Mouse (Mus musculus) fibroblast of lung, adult 2 months (primary cell): ENCODE results near the gene Jazf1.
A peak's percentile ranks its signal among the peaks of the same experiment; 100 is the strongest.

Experiments
- DNase-seq: peaks from one replicate; pipeline ENCODE4 v3.0.0-alpha.2; 2011; ENCODE audit warnings: low read depth

The Jazf1 gene

GRCm38 (mm10) chr6:53067989-53068874 lies at the start of gene Jazf1:
TSS of gene Jazf1 (minus strand) at chr6:53068631.
- DNase-seq: no peak

- no peak for DNase-seq
These were observed 49.4 kb upstream of the Jazf1 start for GRCm38 (mm10) chr6:53117855-53118254.

- DNase-seq: no peak
These were observed 18.4 kb upstream of the Jazf1 start for GRCm38 (mm10) chr6:53086879-53087278.

GRCm38 (mm10) chr6:53081241-53081640 lies 12.8 kb upstream of the Jazf1 start:
- DNase-seq: no peak

- DNase-seq: no peak
These were observed 10.2 kb upstream of the Jazf1 start for GRCm38 (mm10) chr6:53078671-53079070.

GRCm38 (mm10) chr6:53071732-53072131 lies 3.3 kb upstream of the Jazf1 start:
- DNase-seq: no peak

- DNase-seq: no peak
These were observed 1.6 kb upstream of the Jazf1 start for GRCm38 (mm10) chr6:53069976-53070575.

- no peak for DNase-seq
These were observed 396 bp upstream of the Jazf1 start for GRCm38 (mm10) chr6:53068875-53069178.

GRCm38 (mm10) chr6:53067446-53067988 lies 914 bp downstream of the Jazf1 start:
- DNase-seq: no peak

- DNase-seq: no peak
These were observed 1.5 kb downstream of the Jazf1 start for GRCm38 (mm10) chr6:53066978-53067377.

- no peak for DNase-seq
These were observed 4.4 kb downstream of the Jazf1 start for GRCm38 (mm10) chr6:53064070-53064469.

GRCm38 (mm10) chr6:53054909-53055308 lies 13.5 kb downstream of the Jazf1 start:
- no peak for DNase-seq

- no peak for DNase-seq
These were observed 22.9 kb downstream of the Jazf1 start for GRCm38 (mm10) chr6:53045501-53045900.

- DNase-seq: no peak
These were observed 30.3 kb downstream of the Jazf1 start for GRCm38 (mm10) chr6:53038176-53038575.

- DNase-seq: no peak
These were observed 33.9 kb downstream of the Jazf1 start for GRCm38 (mm10) chr6:53034362-53035011.

GRCm38 (mm10) chr6:53032730-53033484 lies 35.5 kb downstream of the Jazf1 start:
- no peak for DNase-seq

- DNase-seq: no peak
These were observed 46.4 kb downstream of the Jazf1 start for GRCm38 (mm10) chr6:53022069-53022468.

GRCm38 (mm10) chr6:53021081-53021480 lies 47.4 kb downstream of the Jazf1 start:
- no peak for DNase-seq

GRCm38 (mm10) chr6:53017357-53018205 lies 50.9 kb downstream of the Jazf1 start:
- peak; percentile 60 for DNase-seq

GRCm38 (mm10) chr6:53014460-53015455 lies 53.7 kb downstream of the Jazf1 start:
- no peak for DNase-seq
